Mouse (Mus musculus) hindbrain, embryonic 14.5 days (tissue): ENCODE measurements at regions not wholly inside any gene's neighbourhood (a gene's known extent, or its start where the extent isn't known, plus 50 kb on each side); places are given as distances from the start of the nearest gene placed in this dataset.

Source experiments
- ATAC-seq: fragments of 200-750 bp; cut with Nextera tagmentation; 2 replicates; pipeline ENCODE4 v1.8.0; 2017; ENCODE audit warnings: moderate number of reproducible peaks, mild to moderate bottlenecking, moderate TSS enrichment, moderate library complexity; ENCODE audit not compliant: low FRiP score
- DNase-seq: peaks from one replicate; pipeline ENCODE4 v3.0.0-alpha.2; 2015; ENCODE audit warnings: low spot score
- H3K27ac ChIP-seq: fragments of 300-500 bp; sonication (generic); 2 replicates; pipeline ENCODE4 v1.5.1; 2014; ENCODE audit warnings: mild to moderate bottlenecking, moderate library complexity
- H3K27me3 ChIP-seq: fragments of 300-500 bp; sonication (generic); 2 replicates; pipeline ENCODE4 v1.6.1; 2014; ENCODE audit warnings: mild to moderate bottlenecking, low read length, mixed read lengths; ENCODE audit not compliant: control insufficient read depth, insufficient read depth
- H3K36me3 ChIP-seq: fragments of 300-500 bp; sonication (generic); replicated peaks from 2 replicates; pipeline ENCODE4 v1.6.1; 2014; ENCODE audit not compliant: control insufficient read depth, insufficient read depth
- H3K4me1 ChIP-seq: fragments of 300-500 bp; sonication (generic); replicated peaks from 2 replicates; pipeline ENCODE4 v1.6.1; 2014; ENCODE audit warnings: antibody characterized with exemption, low read length, mixed read lengths; ENCODE audit not compliant: control insufficient read depth, insufficient read depth
- H3K4me2 ChIP-seq: fragments of 300-500 bp; sonication (generic); replicated peaks from 2 replicates; pipeline ENCODE4 v1.6.1; 2014; ENCODE audit warnings: mild to moderate bottlenecking, moderate library complexity
- H3K4me3 ChIP-seq: fragments of 300-500 bp; sonication (generic); replicated peaks from 2 replicates; pipeline ENCODE4 v1.5.1; 2014; ENCODE audit warnings: mild to moderate bottlenecking, low read length
- H3K9ac ChIP-seq: fragments of 300-500 bp; sonication (generic); 2 replicates; pipeline ENCODE4 v1.6.1; 2014
- H3K9me3 ChIP-seq: fragments of 300-500 bp; sonication (generic); 2 replicates; pipeline ENCODE4 v1.6.1; 2016; ENCODE audit warnings: low read length; ENCODE audit not compliant: control insufficient read depth
- WGBS: fragments of 180-500 bp; shearing (Covaris S2); extraction: QIAGEN DNeasy Blood & Tissue Kit; methylation state at CpG from one replicate; pipeline ENCODE4 v1.1.7; 2014; 5-methylcytosine and 5-hydroxymethylcytosine counted together

- H3K4me2 ChIP-seq = no peak overlapping the region
- no peak overlapping the region for H3K4me3 ChIP-seq
- DNase-seq = peak; percentile 69
- WGBS = 51% methylated on average over 2 of the region's 2 CpGs
- H3K9me3 ChIP-seq = no peaks in the 10 kb centered on the region
- H3K27ac ChIP-seq = no peak overlapping the region
- no peaks in the 10 kb centered on the region for H3K27me3 ChIP-seq
- H3K4me1 ChIP-seq = 0 out of 2 replicates have a peak, but pooled peaks cover 4% of the 10 kb centered on the region
- no peaks in the 10 kb centered on the region for H3K36me3 ChIP-seq
- peak; percentile 52; the same call in 1 of the 2 replicates for ATAC-seq
- H3K9ac ChIP-seq = no peak overlapping the region
These were observed 102.7 kb downstream of the Ptpn20 start for GRCm38 (mm10) chr14:33691690-33692089.

DNA sequence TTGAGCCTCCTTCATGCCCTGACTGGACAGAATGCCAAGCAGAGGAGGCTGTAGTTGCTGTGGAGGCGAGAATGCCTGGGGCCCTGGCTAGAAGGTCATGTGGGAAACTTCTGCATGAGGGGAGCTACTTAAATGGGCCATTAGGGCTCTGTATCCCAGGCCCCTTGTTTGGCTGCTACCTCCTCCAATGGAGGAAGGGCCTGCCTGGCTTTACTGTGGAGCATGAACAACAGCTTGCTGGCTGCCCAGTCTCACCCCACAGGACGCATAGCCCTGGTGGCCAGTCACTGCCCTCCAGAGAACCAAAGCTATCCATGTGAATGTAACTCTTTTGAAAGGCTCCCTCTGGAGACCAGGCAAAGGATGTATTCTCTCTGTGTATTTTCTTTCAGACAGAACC, 105.2 kb downstream of the Ptpn20 start:
- ATAC-seq (peak; percentile 33; the same call in 1 of the 2 replicates), DNase-seq (no peak)
- Histone ChIP-seq H3K4me2 (no peak overlapping the region), H3K9ac (no peak overlapping the region), H3K27ac (no peak overlapping the region), H3K36me3 (no peaks in the 10 kb centered on the region), H3K27me3 (no peaks in the 10 kb centered on the region), H3K4me3 (no peak overlapping the region), H3K4me1 (0 out of 2 replicates have a peak, but pooled peaks cover 4% of the 10 kb centered on the region), H3K9me3 (no peaks in the 10 kb centered on the region)
- WGBS = 38% methylated on average over 2 of the region's 2 CpGs

DNA sequence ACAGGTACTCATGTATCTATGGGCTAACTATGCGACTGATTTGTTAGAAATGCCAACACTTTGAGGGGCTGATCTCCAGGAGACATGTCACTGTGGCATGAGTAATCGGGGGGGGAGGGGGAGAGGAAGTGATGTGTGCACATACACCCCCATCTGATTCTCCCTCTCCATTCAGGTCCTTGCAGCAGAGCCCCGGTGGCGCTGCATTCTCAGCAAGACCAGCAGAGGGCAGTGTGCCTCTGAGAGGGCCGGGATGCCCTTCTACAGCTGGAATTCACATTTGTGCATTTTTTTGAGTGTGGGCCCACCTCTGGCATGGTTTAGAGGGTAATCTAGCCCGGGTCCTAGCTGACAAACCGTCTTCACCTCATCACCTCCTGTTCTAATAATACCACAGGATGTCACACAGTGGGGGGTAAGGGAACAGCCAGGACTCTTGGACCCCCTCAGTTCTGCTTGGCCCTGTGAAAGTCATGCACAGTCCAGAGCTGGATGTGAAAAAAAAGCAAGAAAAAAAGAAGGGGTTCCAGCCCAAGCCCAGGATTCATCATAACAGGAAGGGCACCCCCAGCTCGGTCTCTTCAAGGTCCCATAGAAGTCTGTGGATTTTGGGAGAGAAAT, 106.5 kb downstream of the Ptpn20 start:
- Histone ChIP-seq H3K27ac (no peak overlapping the region), H3K4me2 (no peak overlapping the region), H3K27me3 (no peaks in the 10 kb centered on the region), H3K36me3 (no peaks in the 10 kb centered on the region), H3K9me3 (no peaks in the 10 kb centered on the region), H3K9ac (no peak overlapping the region), H3K4me1 (0 out of 2 replicates have a peak, but pooled peaks cover 4% of the 10 kb centered on the region), H3K4me3 (no peak overlapping the region)
- DNase-seq = peak; percentile 81
- WGBS = 22% methylated on average over 8 of the region's 8 CpGs
- peak; percentile 59 for ATAC-seq

- H3K27me3 ChIP-seq = no peaks in the 10 kb centered on the region
- WGBS = 84% methylated on average over 3 of the region's 3 CpGs
- H3K27ac ChIP-seq = no peak overlapping the region
- no peak overlapping the region for H3K4me2 ChIP-seq
- no peak overlapping the region for H3K9ac ChIP-seq
- no peaks in the 10 kb centered on the region for H3K36me3 ChIP-seq
- DNase-seq (no peak), ATAC-seq (no peak)
- no peak overlapping the region for H3K4me3 ChIP-seq
- H3K4me1 ChIP-seq = no peaks in the 10 kb centered on the region
- H3K9me3 ChIP-seq = no peaks in the 10 kb centered on the region
These were observed 107.8 kb downstream of the Ptpn20 start for GRCm38 (mm10) chr14:33696817-33697216.

- no peak overlapping the region for H3K27ac ChIP-seq
- H3K4me1 ChIP-seq = no peaks in the 10 kb centered on the region
- H3K4me2 ChIP-seq = no peak overlapping the region
- no peaks in the 10 kb centered on the region for H3K9me3 ChIP-seq
- DNase-seq (no peak), ATAC-seq (no peak)
- no peaks in the 10 kb centered on the region for H3K27me3 ChIP-seq
- H3K9ac ChIP-seq = no peak overlapping the region
- 86% methylated on average over 13 of the region's 13 CpGs for WGBS
- no peak overlapping the region for H3K4me3 ChIP-seq
- H3K36me3 ChIP-seq = no peaks in the 10 kb centered on the region
These were observed 110.9 kb downstream of the Ptpn20 start for GRCm38 (mm10) chr14:33699777-33700438.

DNA sequence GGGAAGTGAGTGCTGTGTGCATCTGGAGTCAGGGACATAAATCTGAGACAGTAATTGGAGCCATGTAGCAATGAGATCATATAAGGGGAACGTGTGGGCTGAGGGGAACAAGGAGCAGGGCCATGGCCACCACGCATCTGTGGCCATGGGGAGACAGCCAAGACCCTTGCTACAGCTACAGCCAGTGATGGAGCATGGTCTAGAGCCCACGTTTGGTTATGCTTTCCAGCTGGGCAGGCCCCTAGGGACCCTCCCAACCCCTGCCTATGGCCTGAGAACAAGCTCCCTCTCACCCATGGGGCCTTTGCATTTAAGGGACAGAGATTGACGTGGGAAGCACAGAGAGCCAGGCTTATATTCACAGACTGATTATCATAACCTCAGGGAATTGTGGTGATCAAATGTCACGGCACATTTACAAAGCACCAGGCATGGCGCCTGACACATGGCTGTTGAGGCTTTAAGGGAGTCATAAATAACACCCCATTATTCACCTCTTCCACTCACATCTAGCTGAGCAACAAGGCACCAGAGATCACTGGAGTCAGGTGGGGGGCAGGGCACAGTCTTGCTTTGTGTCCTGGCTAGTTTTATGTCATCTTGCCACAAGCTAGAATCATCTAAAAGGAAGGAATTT, 118.8 kb downstream of the Ptpn20 start:
- no peak overlapping the region for H3K4me3 ChIP-seq
- no peak overlapping the region for H3K27ac ChIP-seq
- H3K4me1 ChIP-seq = no peaks in the 10 kb centered on the region
- no peaks in the 10 kb centered on the region; the same call in 1 of the 2 replicates for H3K9me3 ChIP-seq
- 26% methylated on average over 6 of the region's 6 CpGs for WGBS
- no peaks in the 10 kb centered on the region for H3K36me3 ChIP-seq
- H3K9ac ChIP-seq = no peak overlapping the region
- no peak overlapping the region for H3K4me2 ChIP-seq
- ATAC-seq (no peak), DNase-seq (no peak)
- no peaks in the 10 kb centered on the region for H3K27me3 ChIP-seq

DNA sequence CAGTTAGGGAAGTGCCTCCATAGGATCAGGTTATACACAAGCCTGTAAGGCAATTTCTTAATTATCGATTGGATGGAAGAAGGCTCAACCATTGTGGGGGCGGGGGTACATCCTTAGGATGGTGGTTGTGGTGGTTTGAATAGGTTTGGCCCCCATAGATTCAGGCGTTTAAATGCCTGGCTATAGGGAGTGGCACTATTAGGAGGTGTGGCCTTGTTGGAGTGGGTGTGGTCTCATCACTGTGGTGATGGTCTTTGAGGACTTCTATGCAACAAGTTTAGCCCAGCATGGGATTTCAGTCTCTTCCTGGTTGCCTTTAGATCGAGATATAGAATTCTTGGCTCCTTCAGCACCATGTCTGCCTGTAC, 119.3 kb downstream of the Ptpn20 start:
- H3K9me3 ChIP-seq = no peaks in the 10 kb centered on the region; the same call in 1 of the 2 replicates
- H3K4me1 ChIP-seq = no peaks in the 10 kb centered on the region
- H3K4me3 ChIP-seq = no peak overlapping the region
- ATAC-seq = no peak
- DNase-seq = no peak
- no peaks in the 10 kb centered on the region for H3K36me3 ChIP-seq
- no peak overlapping the region for H3K27ac ChIP-seq
- H3K4me2 ChIP-seq = no peak overlapping the region
- no peak overlapping the region for H3K9ac ChIP-seq
- WGBS = 89% methylated on average over 4 of the region's 4 CpGs
- no peaks in the 10 kb centered on the region for H3K27me3 ChIP-seq

- H3K4me2 ChIP-seq = no peak overlapping the region
- no peaks in the 10 kb centered on the region for H3K36me3 ChIP-seq
- H3K27ac ChIP-seq = no peak overlapping the region
- no peaks in the 10 kb centered on the region for H3K27me3 ChIP-seq
- no peak for DNase-seq
- no peak for ATAC-seq
- H3K4me3 ChIP-seq = no peak overlapping the region
- no peaks in the 10 kb centered on the region; the same call in 1 of the 2 replicates for H3K9me3 ChIP-seq
- H3K4me1 ChIP-seq = no peaks in the 10 kb centered on the region
- 87% methylated on average over 1 of the region's 1 CpGs for WGBS
- H3K9ac ChIP-seq = no peak overlapping the region
These were observed 123.5 kb downstream of the Ptpn20 start for GRCm38 (mm10) chr14:33712458-33712857.

GRCm38 (mm10) chr14:33719651-33720050, 130.6 kb downstream of the Ptpn20 start:
- Histone ChIP-seq H3K4me2 (no peak overlapping the region), H3K4me3 (no peak overlapping the region), H3K27ac (no peak overlapping the region), H3K9ac (no peak overlapping the region), H3K4me1 (no peaks in the 10 kb centered on the region), H3K9me3 (no peaks in the 10 kb centered on the region), H3K36me3 (no peaks in the 10 kb centered on the region), H3K27me3 (no peaks in the 10 kb centered on the region)
- ATAC-seq (no peak), DNase-seq (no peak)
- WGBS = 84% methylated on average over 6 of the region's 6 CpGs
